Mouse (Mus musculus) brain, adult 2 months (tissue): ENCODE data around the gene Ccdc141.

Experiments
- DNase-seq: peaks from one replicate; pipeline ENCODE4 v3.0.0; 2011; ENCODE audit warnings: low read depth, low spot score

Ccdc141 gene

GRCm38 (mm10) chr2:77174313-77174712 lies 3.9 kb upstream of the Ccdc141 start:
- peak; percentile 20 for DNase-seq

GRCm38 (mm10) chr2:77173821-77174220 lies 3.4 kb upstream of the Ccdc141 start:
- no peak for DNase-seq

DNA sequence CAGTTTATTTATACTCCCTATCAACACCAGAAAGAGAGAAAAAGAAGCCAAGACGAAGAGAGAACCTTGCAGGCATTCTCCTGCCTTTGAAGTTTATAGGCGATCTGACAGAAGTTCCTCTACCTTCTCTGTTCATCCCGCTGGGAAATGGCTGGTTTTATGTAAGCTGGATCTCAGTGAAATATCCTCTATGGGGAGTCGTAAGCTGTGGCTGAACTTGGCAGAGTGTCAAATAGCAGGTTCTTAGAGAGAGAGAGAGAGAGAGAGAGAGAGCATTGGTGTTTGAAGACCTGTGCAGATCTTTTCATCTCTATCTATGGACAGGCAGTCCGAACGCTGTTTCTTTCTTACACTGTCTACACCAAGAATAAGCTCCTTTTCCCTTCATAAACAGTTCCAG lies 2.9 kb upstream of the Ccdc141 start:
- DNase-seq = peak; percentile 65

GRCm38 (mm10) chr2:77172241-77172671 lies 1.8 kb upstream of the Ccdc141 start:
- DNase-seq = peak; percentile 51

- DNase-seq = peak; percentile 62
Measured at GRCm38 (mm10) chr2:77171444-77172240, 1.2 kb upstream of the Ccdc141 start.

DNA sequence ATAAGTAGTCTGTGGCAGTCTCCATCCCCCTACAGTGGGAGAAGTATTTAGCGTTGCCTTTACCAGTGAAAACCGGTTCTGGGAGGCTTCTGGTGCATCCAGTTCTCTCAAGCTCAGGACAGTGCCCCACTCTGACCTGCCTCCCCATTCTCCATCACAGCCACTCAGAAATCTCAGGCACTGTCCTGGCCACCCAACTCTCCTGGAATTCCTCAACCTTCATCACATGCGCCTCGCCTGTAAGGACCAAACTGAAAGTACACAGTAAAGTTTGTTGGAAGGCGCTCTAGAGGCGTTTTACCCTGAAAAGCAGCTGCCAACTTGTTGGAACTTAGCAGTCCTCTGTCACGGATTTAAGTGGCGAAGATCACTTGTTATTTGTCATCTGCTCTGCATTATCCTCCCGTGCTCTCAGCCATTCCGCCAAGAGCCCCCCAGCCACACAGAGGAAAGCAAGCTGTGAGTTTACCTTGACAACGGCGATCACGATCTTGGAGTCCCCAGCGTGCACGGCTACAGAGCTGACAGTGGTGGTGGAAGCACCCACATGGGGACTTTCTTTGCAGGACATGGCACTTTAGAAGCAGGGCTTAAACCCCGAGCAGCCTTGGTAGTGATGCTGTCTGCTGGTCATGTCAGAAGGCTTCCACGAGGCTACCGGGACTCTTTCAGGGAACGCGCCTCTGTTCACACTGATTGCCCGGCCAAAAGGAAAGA lies 362 bp downstream of the Ccdc141 start:
- no peak for DNase-seq

- no peak for DNase-seq
Measured at GRCm38 (mm10) chr2:77169218-77169617, 1.2 kb downstream of the Ccdc141 start.

DNA sequence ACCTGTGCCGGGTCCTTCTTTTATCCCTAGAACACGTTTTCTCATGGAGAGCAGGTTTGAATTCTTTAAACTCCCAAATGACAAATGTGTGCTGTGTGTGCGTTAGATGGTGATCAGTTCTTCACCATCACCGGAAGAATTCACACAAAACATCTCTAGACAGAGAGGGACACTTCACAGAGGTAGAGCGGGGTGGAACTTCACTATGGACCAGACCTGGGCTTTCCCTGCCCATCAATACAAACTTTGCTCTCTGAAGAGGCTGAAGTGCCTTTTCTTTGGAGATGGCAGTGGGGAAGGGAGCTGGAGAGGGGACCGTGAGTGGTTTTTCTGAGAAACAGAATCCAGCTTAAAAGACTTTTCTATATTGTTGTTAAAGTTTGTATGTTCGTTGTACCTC lies 1.7 kb downstream of the Ccdc141 start:
- DNase-seq = no peak

DNA sequence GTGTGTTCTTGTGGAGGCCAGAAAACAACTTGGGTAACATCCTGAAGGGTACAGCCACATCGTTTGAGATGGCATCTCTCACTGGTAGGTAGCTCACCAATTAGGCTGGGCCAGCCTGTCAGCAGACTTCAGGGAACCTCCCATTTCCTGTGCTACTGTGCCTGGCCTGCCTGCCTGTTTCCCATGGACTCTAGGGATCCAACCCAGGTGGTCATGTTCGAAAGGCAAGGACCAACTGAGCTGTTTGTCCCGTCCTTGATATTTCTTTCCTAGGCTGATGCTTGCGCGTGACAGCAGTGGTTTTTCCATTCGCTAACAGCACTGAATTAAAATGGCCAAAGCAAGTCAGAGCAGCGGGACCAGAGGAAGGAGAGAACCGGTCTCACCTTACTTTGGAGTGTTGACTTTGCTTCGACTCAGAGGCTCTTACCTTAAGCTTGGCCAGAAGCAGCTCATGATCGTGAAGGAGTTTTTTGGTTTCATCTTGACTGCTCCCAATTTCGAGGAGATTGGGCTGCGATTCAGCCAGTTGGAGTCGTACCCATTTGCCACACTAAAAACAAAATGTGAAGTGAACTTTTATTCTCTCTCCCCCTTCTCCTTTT lies 2.3 kb downstream of the Ccdc141 start:
- DNase-seq = no peak

DNA sequence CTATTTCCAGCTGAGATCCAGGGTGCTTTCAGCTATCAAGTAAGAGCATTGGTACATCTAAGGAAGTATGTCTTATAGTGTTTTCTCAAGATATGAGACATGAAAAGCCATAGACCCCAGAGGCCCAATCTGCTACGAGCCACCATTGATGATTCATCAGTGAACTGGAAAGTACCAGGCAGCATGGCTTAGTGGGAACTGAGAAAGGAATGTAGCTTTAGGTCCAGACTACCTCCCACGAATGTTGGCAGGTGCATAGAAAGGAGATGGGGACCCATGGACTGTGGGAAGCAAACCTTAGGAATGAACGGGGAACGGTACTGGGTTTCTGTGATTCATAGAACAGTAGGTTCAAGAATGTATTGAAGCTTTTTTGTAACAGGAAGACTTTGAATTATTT lies 4.1 kb downstream of the Ccdc141 start:
- DNase-seq = no peak

DNA sequence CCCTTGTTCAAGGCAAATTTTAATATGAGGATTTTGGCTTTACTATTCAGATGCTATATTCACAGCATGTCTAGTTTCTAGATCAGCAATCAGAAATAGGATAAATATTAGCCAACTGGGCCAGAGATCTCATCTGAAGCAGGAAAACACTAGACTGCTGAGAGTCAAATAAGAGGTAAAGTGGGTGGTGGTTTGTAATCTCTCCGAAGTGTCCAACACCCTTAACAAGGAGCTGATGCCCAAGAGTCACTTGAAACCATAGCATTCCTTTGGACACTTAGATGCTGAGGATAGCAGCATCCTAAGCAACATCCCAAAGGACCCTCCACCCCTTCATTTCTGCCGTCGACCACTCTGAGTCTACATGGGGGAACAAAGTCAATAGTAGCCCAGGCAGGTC lies 5.8 kb downstream of the Ccdc141 start:
- no peak for DNase-seq

DNA sequence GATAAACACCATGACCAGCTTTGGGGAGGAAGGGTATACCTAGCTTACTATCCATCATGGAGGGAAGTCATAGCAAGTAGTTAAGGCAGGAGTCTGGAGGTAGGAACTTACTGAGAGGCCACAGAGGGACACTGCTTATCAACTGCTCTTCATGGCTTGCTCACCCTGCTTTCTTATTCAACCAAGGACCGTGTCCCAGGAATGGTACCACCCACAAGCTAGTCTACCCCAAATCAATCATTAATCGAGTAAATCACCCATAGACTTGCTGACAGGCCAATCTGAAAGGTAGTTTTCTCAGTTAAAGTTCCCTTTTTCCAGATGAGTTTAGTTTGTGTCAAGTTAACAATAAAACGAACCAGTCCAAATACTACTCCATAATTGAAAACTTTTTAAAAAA lies 7.1 kb downstream of the Ccdc141 start:
- no peak for DNase-seq

DNA sequence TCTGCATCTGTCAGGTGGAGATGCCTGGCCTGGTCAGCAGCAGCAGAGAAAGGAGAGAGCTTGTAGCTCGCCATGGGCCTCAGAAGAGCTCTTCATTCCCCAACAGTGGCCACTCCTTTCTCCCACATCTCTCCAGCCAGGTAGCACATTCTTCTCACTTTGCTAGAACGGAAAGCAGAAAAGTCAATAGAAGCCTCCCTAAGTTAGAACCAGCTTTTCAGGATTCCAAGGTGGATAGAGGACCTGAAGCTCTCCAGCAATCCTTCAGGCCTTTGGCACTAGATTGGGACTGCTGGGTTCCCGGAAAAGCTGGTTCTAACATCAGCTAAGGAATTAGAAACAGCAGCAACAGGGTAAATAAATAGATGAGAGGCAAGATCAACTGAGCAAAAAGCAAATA lies 8.3 kb downstream of the Ccdc141 start:
- DNase-seq = no peak

- no peak for DNase-seq
Measured at GRCm38 (mm10) chr2:77157546-77157945, 12.9 kb downstream of the Ccdc141 start.

DNA sequence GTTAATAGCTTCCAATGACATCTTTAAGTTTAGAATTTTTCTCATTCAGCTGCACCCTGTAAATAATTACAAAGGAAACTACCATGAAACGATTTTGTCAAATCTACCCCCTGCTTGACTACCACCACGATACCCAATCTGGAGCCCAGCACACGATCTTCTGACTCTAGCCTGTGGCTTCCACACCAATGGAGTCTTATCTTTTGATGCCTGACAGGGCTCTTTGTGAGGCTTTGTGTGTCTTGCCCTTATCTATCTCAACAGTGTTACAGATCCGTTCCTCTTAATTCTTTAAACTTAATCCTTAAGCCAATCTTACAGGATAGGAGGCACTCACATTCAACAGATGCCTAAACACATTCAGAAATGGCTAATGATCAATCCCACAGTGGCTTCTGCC lies 16.4 kb downstream of the Ccdc141 start:
- DNase-seq = no peak

- DNase-seq = no peak
Measured at GRCm38 (mm10) chr2:77151255-77151654, 19.2 kb downstream of the Ccdc141 start.

DNA sequence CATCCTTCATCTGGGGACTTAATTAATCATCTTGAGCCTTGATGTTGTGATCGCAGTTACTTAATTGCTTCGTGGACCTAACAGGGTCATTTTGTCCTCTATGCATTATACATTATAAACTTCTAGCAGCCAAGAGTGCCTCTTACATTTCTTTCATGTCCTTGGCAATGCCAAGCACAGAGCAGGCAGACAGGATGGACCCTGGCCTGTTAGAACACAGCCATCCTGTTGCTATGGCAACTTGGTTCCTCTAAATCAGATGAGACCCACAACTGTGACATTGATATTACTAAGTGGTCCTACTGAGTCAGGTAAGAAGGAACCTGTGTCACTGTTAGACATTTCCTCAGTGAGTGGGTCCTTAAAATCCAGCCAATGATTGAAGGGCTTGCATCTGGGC lies 20.9 kb downstream of the Ccdc141 start:
- DNase-seq = no peak

- no peak for DNase-seq
Measured at GRCm38 (mm10) chr2:77148215-77148614, 22.2 kb downstream of the Ccdc141 start.

DNA sequence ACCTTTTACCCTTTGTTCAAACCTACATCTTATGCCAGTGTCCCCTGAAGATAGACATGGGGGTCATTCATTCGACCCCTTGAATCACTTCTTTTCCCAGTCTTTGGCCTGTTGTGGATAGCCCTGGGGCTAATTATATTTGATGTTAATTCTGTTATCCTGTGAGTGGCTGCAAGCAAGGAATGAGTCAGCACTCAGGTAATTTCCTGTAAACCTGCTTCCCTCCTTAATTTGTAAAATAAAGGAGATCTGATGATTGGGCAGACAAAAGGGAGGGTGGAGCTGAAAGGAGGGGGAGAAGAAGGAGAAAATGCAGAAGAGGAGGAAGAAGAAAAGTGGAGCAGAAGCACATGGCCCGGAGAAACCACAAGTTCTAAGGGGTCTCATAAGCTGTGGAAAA lies 23.5 kb downstream of the Ccdc141 start:
- no peak for DNase-seq

DNA sequence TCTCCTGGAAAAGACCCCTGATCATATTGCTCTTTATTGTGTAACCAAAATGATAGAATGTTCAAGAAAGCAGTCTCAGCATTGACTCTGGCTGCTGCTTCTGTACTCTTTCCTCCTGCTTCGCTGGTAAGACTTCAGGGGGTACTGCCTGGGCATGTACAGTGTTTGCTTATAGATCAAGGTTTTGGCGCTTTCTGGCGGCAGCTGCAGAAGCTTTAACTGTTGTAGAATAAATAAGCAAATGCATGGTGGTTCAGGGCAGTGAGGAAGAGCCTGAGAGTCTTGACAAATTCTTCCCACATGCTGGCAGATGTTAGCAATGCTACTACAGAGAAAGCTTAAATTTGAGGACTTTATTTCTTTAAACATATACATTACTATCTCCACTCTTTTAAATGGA lies 24.1 kb downstream of the Ccdc141 start:
- no peak for DNase-seq

DNA sequence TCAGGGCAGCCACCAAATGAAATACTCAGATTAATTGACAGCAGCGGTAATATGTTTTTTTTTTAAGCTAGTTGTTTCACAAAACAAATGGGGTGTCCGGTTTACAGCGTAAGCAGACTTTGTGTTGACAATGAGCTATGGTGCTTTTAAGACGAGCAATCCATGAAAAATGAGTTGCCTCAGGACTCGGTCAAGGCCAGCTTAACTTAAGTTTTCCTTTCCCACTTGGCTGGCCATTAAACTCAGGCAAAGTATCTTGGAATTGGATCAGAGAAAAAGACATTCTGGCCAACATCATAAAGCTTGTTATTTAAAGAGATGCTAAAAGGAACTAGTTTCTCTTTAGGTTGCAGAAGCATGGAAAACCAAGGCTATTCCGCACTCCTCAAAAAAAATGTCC lies 26.9 kb downstream of the Ccdc141 start:
- no peak for DNase-seq

DNA sequence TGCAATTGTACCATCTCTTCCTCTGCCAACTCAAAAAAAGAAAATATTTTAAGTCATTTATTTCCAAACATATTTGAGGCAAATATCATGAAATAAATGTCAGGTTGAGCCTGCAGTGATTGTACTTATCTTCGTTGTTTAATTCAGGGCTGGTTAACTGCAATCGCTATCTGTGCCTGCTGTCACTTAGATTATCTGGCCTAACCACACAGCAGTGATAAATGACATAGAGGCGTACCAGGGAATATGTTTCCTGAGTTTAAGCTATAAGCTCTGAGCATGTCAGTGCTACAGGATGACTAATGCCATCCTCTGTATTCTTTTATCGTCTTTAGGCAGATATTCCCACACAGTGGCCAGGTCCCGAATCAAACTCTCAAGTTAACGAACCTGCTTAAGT lies 31.6 kb downstream of the Ccdc141 start:
- no peak for DNase-seq

DNA sequence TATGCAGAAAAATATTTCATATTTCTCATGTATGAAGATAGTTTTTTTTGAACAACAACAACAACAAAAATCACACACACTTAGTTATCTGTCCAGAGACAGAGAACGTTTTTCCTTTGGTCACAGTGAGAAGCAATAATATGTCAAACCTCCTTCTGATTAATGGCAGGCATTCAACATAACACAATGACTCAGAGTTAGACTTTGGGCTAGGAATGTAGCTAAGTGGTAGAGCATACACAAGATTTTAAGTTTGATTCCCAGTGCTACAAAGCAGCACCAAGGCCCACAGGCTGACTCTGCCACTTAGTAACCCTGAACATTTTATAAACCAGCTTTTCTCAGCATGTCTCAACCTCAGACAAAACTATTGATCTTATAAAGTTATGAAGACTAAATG lies 35.5 kb downstream of the Ccdc141 start:
- DNase-seq = no peak
